8 mouse cellular contexts compared by ENCODE assay signal in genomic region chr12:76596292-76597023, GRCm38 (mm10).
A peak's percentile ranks its signal among the peaks of the same experiment; 100 is the strongest.
DNase-seq lines count a peak whose midpoint lies in the region; ATAC-seq and TF ChIP-seq lines count a peak whose summit lies in the region.

No protein-coding gene starts in this region.

- ATAC-seq in kidney, postnatal 0 days (replicated peaks; ENCODE audit: low FRiP score, low read depth) = no peak; the same call in 1 of the 2 replicates
- no peak for ATAC-seq in liver, embryonic 13.5 days (ENCODE audit: low read depth)
- peak; percentile 40; the same call in 1 of the 2 replicates for ATAC-seq in neural tube, embryonic 13.5 days (ENCODE audit: low read depth)

- TF ChIP-seq EP300 in heart, adult 2 months (IDR thresholded peaks at IDR 0.05; ENCODE audit: insufficient read depth, low read depth, low read length) = peak; percentile 85

- H3ac ChIP-seq in C2C12 (ENCODE audit: control insufficient read depth, insufficient read length, low read depth) = no peak overlapping the region

- no peak overlapping the region for H3K4me3 ChIP-seq in C2C12 (ENCODE audit: insufficient read depth, poor library complexity, severe bottlenecking)
- H3K4me3 ChIP-seq in heart, adult 2 months = no peak overlapping the region
- H3K4me3 ChIP-seq in kidney, postnatal 0 days (replicated peaks; ENCODE audit: low read depth, low read length) = no peak overlapping the region
- H3K4me3 ChIP-seq in liver, embryonic 13.5 days (replicated peaks) = no peak overlapping the region
- H3K4me3 ChIP-seq in neural tube, embryonic 13.5 days = no peak overlapping the region

- H3K79me2 ChIP-seq in C2C12 (ENCODE audit: control insufficient read depth, insufficient read depth) = no peaks in the 10 kb centered on the region
- no peaks in the 10 kb centered on the region for H3K79me2 ChIP-seq in heart, adult 2 months (replicated peaks; ENCODE audit: control insufficient read depth, insufficient read depth, low read length)

- H3K4me1 ChIP-seq in heart, adult 2 months (ENCODE audit: control insufficient read depth, insufficient read depth, low read length) = peaks cover 21% of the 10 kb centered on the region
- H3K4me1 ChIP-seq in kidney, postnatal 0 days (replicated peaks; ENCODE audit: insufficient read depth, low read length) = 0 out of 2 replicates have a peak, but pooled peaks cover 8% of the 10 kb centered on the region
- peaks cover 66% of the 10 kb centered on the region for H3K4me1 ChIP-seq in liver, embryonic 13.5 days (replicated peaks)
- H3K4me1 ChIP-seq in neural tube, embryonic 13.5 days (replicated peaks) = peaks cover 15% of the 10 kb centered on the region

- intact Hi-C loops in heart, adult 2 months (cut with DNase I) = loop anchor here (1.0 to 2.0 kb wide), 2 partner anchors 70 to 100 kb away; no protein-coding TSS in a partner anchor

- H3K4me2 ChIP-seq in kidney, postnatal 0 days (ENCODE audit: low read length) = no peak overlapping the region
- no peak overlapping the region for H3K4me2 ChIP-seq in liver, embryonic 13.5 days
- H3K4me2 ChIP-seq in neural tube, embryonic 13.5 days = no peak overlapping the region

- no peaks in the 10 kb centered on the region for H3K9me3 ChIP-seq in kidney, postnatal 0 days (replicated peaks; ENCODE audit: low read length)
- no peaks in the 10 kb centered on the region for H3K9me3 ChIP-seq in liver, embryonic 13.5 days (replicated peaks)
- H3K9me3 ChIP-seq in neural tube, embryonic 13.5 days = no peaks in the 10 kb centered on the region

- no peak overlapping the region for H3K27ac ChIP-seq in heart, adult 2 months
- no peak overlapping the region for H3K27ac ChIP-seq in kidney, postnatal 0 days
- H3K27ac ChIP-seq in liver, embryonic 13.5 days = no peak overlapping the region
- no peak overlapping the region for H3K27ac ChIP-seq in neural tube, embryonic 13.5 days (replicated peaks)

- no peaks in the 10 kb centered on the region for H3K27me3 ChIP-seq in C2C12 (ENCODE audit: control insufficient read depth, insufficient read depth, insufficient read length)
- no peaks in the 10 kb centered on the region for H3K27me3 ChIP-seq in heart, adult 2 months (ENCODE audit: control insufficient read depth, insufficient read depth, low read length)
- H3K27me3 ChIP-seq in kidney, postnatal 0 days (ENCODE audit: insufficient read depth, low read length) = no peaks in the 10 kb centered on the region
- H3K27me3 ChIP-seq in liver, embryonic 13.5 days = no peaks in the 10 kb centered on the region
- no peaks in the 10 kb centered on the region for H3K27me3 ChIP-seq in neural tube, embryonic 13.5 days

- no peak overlapping the region for H3K9ac ChIP-seq in heart, adult 2 months (ENCODE audit: low read depth, low read length)
- no peak overlapping the region for H3K9ac ChIP-seq in kidney, postnatal 0 days (ENCODE audit: low read depth, low read length)
- H3K9ac ChIP-seq in liver, embryonic 13.5 days = no peak overlapping the region
- H3K9ac ChIP-seq in neural tube, embryonic 13.5 days = no peak overlapping the region

- H3K79me3 ChIP-seq in C2C12 (ENCODE audit: low read depth) = no peaks in the 10 kb centered on the region

- DNase-seq in adipocyte (ENCODE audit: low spot score) = peak; percentile 76
- peak; percentile 80 for DNase-seq in embryo, embryonic 11 days
- DNase-seq in heart, adult 2 months = peak; percentile 73 to 82
- DNase-seq in kidney, postnatal 0 days (ENCODE audit: low spot score) = peak; percentile 86
- DNase-seq in liver, embryonic 13.5 days = peak; percentile 46
- DNase-seq in thymus, postnatal 10 days (ENCODE audit: low spot score in 2 of 2) = peak; percentile 21 to 63

- H3K36me3 ChIP-seq in C2C12 (ENCODE audit: control insufficient read depth, insufficient read depth) = no peaks in the 10 kb centered on the region
- H3K36me3 ChIP-seq in heart, adult 2 months (ENCODE audit: control insufficient read depth, insufficient read depth, low read length) = no peaks in the 10 kb centered on the region
- H3K36me3 ChIP-seq in kidney, postnatal 0 days (ENCODE audit: insufficient read depth, low read length) = no peaks in the 10 kb centered on the region
- peaks cover 66% of the 10 kb centered on the region for H3K36me3 ChIP-seq in liver, embryonic 13.5 days
- no peaks in the 10 kb centered on the region for H3K36me3 ChIP-seq in neural tube, embryonic 13.5 days

- TF ChIP-seq POLR2A in heart, adult 2 months (IDR thresholded peaks at IDR 0.05; ENCODE audit: insufficient read depth, low read depth, low read length) = no peak

- TF ChIP-seq CTCF in C2C12 (IDR thresholded peaks at IDR 0.05; ENCODE audit: control insufficient read depth, insufficient read depth, insufficient read length) = peak; percentile 76
- TF ChIP-seq CTCF in heart, adult 2 months (IDR thresholded peaks at IDR 0.05) = peak; percentile 73
- peak; percentile 95 for TF ChIP-seq CTCF in kidney, postnatal 0 days (IDR thresholded peaks at IDR 0.05; ENCODE audit: low read depth)

- 48% methylated on average over 15 of the region's 15 CpGs for WGBS in heart, adult 2 months
- WGBS in kidney, postnatal 0 days = 59% methylated on average over 15 of the region's 15 CpGs
- 48% methylated on average over 15 of the region's 15 CpGs for WGBS in liver, embryonic 13.5 days (ENCODE audit: insufficient replicate concordance)
- 59% methylated on average over 15 of the region's 15 CpGs for WGBS in neural tube, embryonic 13.5 days

TF ChIP-seq in C2C12, 6 proteins besides CTCF, POLR2A, EP300 and RAD21:
- no peak for TF ChIP-seq FOSL1 (IDR thresholded peaks at IDR 0.05; ENCODE audit: insufficient read depth, low read length, poor library complexity, severe bottlenecking)
- TF ChIP-seq USF1 (IDR thresholded peaks at IDR 0.05; ENCODE audit: low read depth) = no peak
- TF ChIP-seq MAX (IDR thresholded peaks at IDR 0.05) = no peak
- no peak for TF ChIP-seq MYOD1 (IDR thresholded peaks at IDR 0.05; ENCODE audit: control insufficient read depth, insufficient read length, low read depth)
- TF ChIP-seq MYOG (IDR thresholded peaks at IDR 0.05; ENCODE audit: control insufficient read depth, extremely low read depth, insufficient read length) = no peak
- TF ChIP-seq CEBPB (IDR thresholded peaks at IDR 0.05; ENCODE audit: low read depth) = no peak
